Mouse (Mus musculus) heart, embryonic 10.5 days (tissue): Measurements from ENCODE around the gene Sh2d3c. TPM values are rescaled to one million over a fixed set of nuclear protein-coding genes. Genes with fewer than 3 reads are reported as not detected.
A peak's percentile ranks its signal among the peaks of the same experiment; 100 is the strongest.

Source experiments
- DNase-seq: peaks from one replicate; pipeline ENCODE4 v3.0.0-alpha.2; 2017; ENCODE audit warnings: low spot score
- H3K27ac ChIP-seq: fragments of 300-500 bp; sonication (generic); 2 replicates; pipeline ENCODE4 v1.5.1; 2016; ENCODE audit warnings: mild to moderate bottlenecking
- H3K27me3 ChIP-seq: fragments of 300-500 bp; sonication (generic); 2 replicates; pipeline ENCODE4 v1.6.1; 2016; ENCODE audit warnings: mild to moderate bottlenecking; ENCODE audit not compliant: poor library complexity, insufficient read depth, severe bottlenecking
- H3K36me3 ChIP-seq: fragments of 300-500 bp; sonication (generic); 2 replicates; pipeline ENCODE4 v1.6.1; 2016; ENCODE audit warnings: mild to moderate bottlenecking, moderate library complexity
- H3K4me1 ChIP-seq: fragments of 300-500 bp; sonication (generic); 2 replicates; pipeline ENCODE4 v1.6.1; 2016; ENCODE audit warnings: mild to moderate bottlenecking
- H3K4me3 ChIP-seq: fragments of 300-500 bp; sonication (generic); 2 replicates; pipeline ENCODE4 v1.5.1; 2016; ENCODE audit warnings: mild to moderate bottlenecking, moderate library complexity
- H3K9me3 ChIP-seq: fragments of 300-500 bp; sonication (generic); 2 replicates; pipeline ENCODE4 v1.6.1; 2016; ENCODE audit warnings: mild to moderate bottlenecking, moderate library complexity
- WGBS: fragments of 180-500 bp; shearing (Covaris S2); methylation state at CpG from one replicate; pipeline ENCODE4 v1.1.7; 2016; 5-methylcytosine and 5-hydroxymethylcytosine counted together
- polyA plus RNA-seq: library from polyadenylated mRNA; unstranded; fragments of >200 nt; fragmentation: Nextera tagmentation; extraction: Ambion mirVana; gene quantifications from 2 replicates; pipeline ENCODE4 v1.2.1, GENCODE M21; 2016

Gene Sh2d3c
- polyA plus RNA-seq, 1 experiment from 2014 or later, result 35.4 TPM

- Histone ChIP-seq H3K27ac (no peak overlapping the region), H3K9me3 (no peaks in the 10 kb centered on the region), H3K27me3 (no peaks in the 10 kb centered on the region), H3K4me1 (peaks cover 30% of the 10 kb centered on the region), H3K36me3 (peaks cover 74% of the 10 kb centered on the region), H3K4me3 (no peak overlapping the region)
- WGBS, result 83% methylated on average over 3 of the region's 3 CpGs
- DNase-seq, result no peak
Observed at GRCm38 (mm10) chr2:32685807-32686206, 35.0 kb upstream of the Sh2d3c start.

- 0 out of 2 replicates have a peak overlapping the region, but pooled peaks have one; percentile 13 for H3K27ac ChIP-seq
- H3K4me1 ChIP-seq, result peaks cover 30% of the 10 kb centered on the region
- peaks cover 74% of the 10 kb centered on the region for H3K36me3 ChIP-seq
- DNase-seq, result no peak
- 96% methylated on average over 6 of the region's 6 CpGs for WGBS
- no peaks in the 10 kb centered on the region for H3K27me3 ChIP-seq
- H3K4me3 ChIP-seq, result no peak overlapping the region
- H3K9me3 ChIP-seq, result no peaks in the 10 kb centered on the region
Observed at GRCm38 (mm10) chr2:32686640-32687039, 34.2 kb upstream of the Sh2d3c start.

GRCm38 (mm10) chr2:32687562-32687961 lies 33.3 kb upstream of the Sh2d3c start:
- H3K4me1 ChIP-seq, result peaks cover 33% of the 10 kb centered on the region
- 96% methylated on average over 8 of the region's 8 CpGs for WGBS
- H3K9me3 ChIP-seq, result no peaks in the 10 kb centered on the region
- DNase-seq, result no peak
- H3K4me3 ChIP-seq, result no peak overlapping the region
- peaks cover 72% of the 10 kb centered on the region for H3K36me3 ChIP-seq
- no peaks in the 10 kb centered on the region for H3K27me3 ChIP-seq
- no peak overlapping the region for H3K27ac ChIP-seq

- H3K27ac ChIP-seq, result peak overlapping the region; percentile 44; the same call in 1 of the 2 replicates
- 20% methylated on average over 5 of the region's 5 CpGs for WGBS
- no peaks in the 10 kb centered on the region for H3K9me3 ChIP-seq
- peaks cover 55% of the 10 kb centered on the region for H3K36me3 ChIP-seq
- H3K4me1 ChIP-seq, result peaks cover 46% of the 10 kb centered on the region
- H3K4me3 ChIP-seq, result no peak overlapping the region
- H3K27me3 ChIP-seq, result no peaks in the 10 kb centered on the region
- DNase-seq, result peak; percentile 94
Observed at GRCm38 (mm10) chr2:32689420-32689819, 31.4 kb upstream of the Sh2d3c start.

- no peak overlapping the region for H3K4me3 ChIP-seq
- peaks cover 39% of the 10 kb centered on the region for H3K36me3 ChIP-seq
- H3K27me3 ChIP-seq, result no peaks in the 10 kb centered on the region
- DNase-seq, result no peak
- H3K9me3 ChIP-seq, result no peaks in the 10 kb centered on the region
- peaks cover 46% of the 10 kb centered on the region for H3K4me1 ChIP-seq
- WGBS, result 88% methylated on average over 11 of the region's 11 CpGs
- no peak overlapping the region for H3K27ac ChIP-seq
Observed at GRCm38 (mm10) chr2:32691041-32691440, 29.8 kb upstream of the Sh2d3c start.

- peaks cover 40% of the 10 kb centered on the region for H3K4me1 ChIP-seq
- H3K9me3 ChIP-seq, result no peaks in the 10 kb centered on the region
Observed at GRCm38 (mm10) chr2:32692496-32692895, 28.4 kb upstream of the Sh2d3c start.

GRCm38 (mm10) chr2:32693282-32693681 lies 27.6 kb upstream of the Sh2d3c start:
- DNase-seq, result no peak
- no peaks in the 10 kb centered on the region for H3K9me3 ChIP-seq
- WGBS, result 22% methylated on average over 7 of the region's 7 CpGs
- peak overlapping the region; percentile 95; the same call in 1 of the 2 replicates for H3K27ac ChIP-seq
- H3K4me1 ChIP-seq, result peaks cover 40% of the 10 kb centered on the region
- H3K4me3 ChIP-seq, result peak overlapping the region; percentile 89
- H3K36me3 ChIP-seq, result peaks cover 16% of the 10 kb centered on the region; the same call in 1 of the 2 replicates
- H3K27me3 ChIP-seq, result no peaks in the 10 kb centered on the region

More at GRCm38 (mm10) chr2:32692496-32692895, 28.4 kb upstream of the Sh2d3c start:
- Histone ChIP-seq H3K27me3 (no peaks in the 10 kb centered on the region), H3K4me3 (peak overlapping the region; percentile 89; the same call in 1 of the 2 replicates), H3K27ac (no peak overlapping the region), H3K36me3 (peaks cover 24% of the 10 kb centered on the region)
- DNase-seq, result no peak
- 94% methylated on average over 14 of the region's 14 CpGs for WGBS

- peak; percentile 99 for DNase-seq
- H3K4me3 ChIP-seq, result peak overlapping the region; percentile 89
- no peaks in the 10 kb centered on the region for H3K27me3 ChIP-seq
- H3K4me1 ChIP-seq, result peaks cover 40% of the 10 kb centered on the region
- H3K36me3 ChIP-seq, result peaks cover 16% of the 10 kb centered on the region; the same call in 1 of the 2 replicates
- H3K27ac ChIP-seq, result peak overlapping the region; percentile 95
- H3K9me3 ChIP-seq, result no peaks in the 10 kb centered on the region
- under 1% methylated on average over 51 of the region's 51 CpGs for WGBS
Observed at GRCm38 (mm10) chr2:32693823-32694411, 26.9 kb upstream of the Sh2d3c start.

- Histone ChIP-seq H3K9me3 (no peaks in the 10 kb centered on the region), H3K27ac (peak overlapping the region; percentile 95), H3K4me1 (peaks cover 38% of the 10 kb centered on the region), H3K4me3 (peak overlapping the region; percentile 89), H3K36me3 (peaks cover 16% of the 10 kb centered on the region; the same call in 1 of the 2 replicates), H3K27me3 (no peaks in the 10 kb centered on the region)
- 87% methylated on average over 12 of the region's 12 CpGs for WGBS
- no peak for DNase-seq
Observed at GRCm38 (mm10) chr2:32694691-32695090, 26.2 kb upstream of the Sh2d3c start.

- Histone ChIP-seq H3K9me3 (no peaks in the 10 kb centered on the region), H3K27ac (no peak overlapping the region), H3K27me3 (no peaks in the 10 kb centered on the region), H3K4me3 (no peak overlapping the region), H3K4me1 (no peaks in the 10 kb centered on the region; the same call in 1 of the 2 replicates), H3K36me3 (peaks cover 25% of the 10 kb centered on the region)
- DNase-seq, result no peak
- WGBS, result 70% methylated on average over 6 of the region's 6 CpGs
Observed at GRCm38 (mm10) chr2:32699680-32700079, 21.2 kb upstream of the Sh2d3c start.

- peaks cover 39% of the 10 kb centered on the region for H3K36me3 ChIP-seq
- H3K27ac ChIP-seq, result no peak overlapping the region
- no peak for DNase-seq
- H3K27me3 ChIP-seq, result no peaks in the 10 kb centered on the region
- no peaks in the 10 kb centered on the region for H3K4me1 ChIP-seq
- no peaks in the 10 kb centered on the region for H3K9me3 ChIP-seq
- no peak overlapping the region for H3K4me3 ChIP-seq
- 77% methylated on average over 14 of the region's 14 CpGs for WGBS
Observed at GRCm38 (mm10) chr2:32700966-32701743, 19.7 kb upstream of the Sh2d3c start.

- Histone ChIP-seq H3K36me3 (peaks cover 58% of the 10 kb centered on the region), H3K27me3 (no peaks in the 10 kb centered on the region), H3K4me3 (no peak overlapping the region), H3K4me1 (peaks cover 3% of the 10 kb centered on the region; the same call in 1 of the 2 replicates), H3K27ac (no peak overlapping the region), H3K9me3 (no peaks in the 10 kb centered on the region)
- 91% methylated on average over 8 of the region's 8 CpGs for WGBS
- DNase-seq, result no peak
Observed at GRCm38 (mm10) chr2:32703046-32703445, 17.8 kb upstream of the Sh2d3c start.

GRCm38 (mm10) chr2:32704021-32704421 lies 16.8 kb upstream of the Sh2d3c start, which contains the start of gene Fpgs:
Gene Fpgs, minus strand, starts transcription at chr2:32704145.
- no peaks in the 10 kb centered on the region for H3K27me3 ChIP-seq
- peaks cover 67% of the 10 kb centered on the region for H3K36me3 ChIP-seq
- no peak within 1 kb of the TSS for H3K4me3 ChIP-seq
- H3K9me3 ChIP-seq, result no peaks in the 10 kb centered on the region
- peak within 1 kb of the TSS; percentile 10; the same call in 1 of the 2 replicates for H3K27ac ChIP-seq
- peaks cover 3% of the 10 kb centered on the region; the same call in 1 of the 2 replicates for H3K4me1 ChIP-seq
- WGBS, result 83% methylated on average over 2 of the region's 2 CpGs
- no peak for DNase-seq
